Mouse (Mus musculus): ENCODE measurements around the gene Tmem246. TPM values are rescaled to one million over a fixed set of nuclear protein-coding genes. Genes with fewer than 3 reads are reported as not detected.

Gene Tmem246
- total and polyA plus RNA-seq, 3 experiments: 2.9 to 11.1 TPM; not detected in 1

DNA sequence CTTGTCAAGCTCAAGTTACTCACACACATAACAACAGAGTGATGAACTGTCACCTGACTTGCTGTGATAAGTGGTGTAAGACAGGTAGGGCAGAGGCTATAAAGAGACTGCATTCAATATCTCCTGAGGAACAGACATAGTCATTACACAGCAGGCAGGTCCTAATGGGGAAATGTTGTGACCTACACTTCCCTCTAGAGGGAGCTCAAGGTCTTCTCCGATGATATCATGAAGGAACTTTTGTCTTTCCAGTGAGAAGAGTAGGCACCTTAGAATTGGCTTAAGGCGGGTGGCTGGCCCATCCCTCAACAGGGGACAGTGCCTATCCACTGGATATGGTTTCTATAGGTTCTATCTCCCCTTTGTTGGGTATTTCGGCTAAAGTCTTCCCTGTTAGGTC is 30.1 kb downstream of the Tmem246 start:
- Histone ChIP-seq H3K36me3 (ENCODE audit: control insufficient read depth in 1 of 2, insufficient read depth in 2 of 2, low read length in 2 of 2) (no peaks in the 10 kb centered on the region; a peak in 1 of 4 replicates), H3K27me3 (ENCODE audit: control insufficient read depth in 1 of 2, insufficient read depth in 2 of 2, low read length in 2 of 2) (peaks cover 0 to 6% of the 10 kb centered on the region in 2 experiments; a peak in 2 of 4 replicates), H3K79me2 (ENCODE audit: control insufficient read depth, insufficient read depth, low read length, poor library complexity) (no peaks in the 10 kb centered on the region), H3K4me1 (ENCODE audit: control insufficient read depth in 1 of 2, insufficient read depth in 2 of 2, low read length in 2 of 2) (no peaks in the 10 kb centered on the region), H3K27ac (ENCODE audit: control insufficient read depth, low read depth, low read length) (no peak overlapping the region), H3K9ac (ENCODE audit: control insufficient read depth, low read depth, low read length, poor library complexity, severe bottlenecking) (no peak overlapping the region), H3K9me3 (replicated peaks; ENCODE audit: insufficient read depth, low read length) (no peaks in the 10 kb centered on the region), H3K4me3 (ENCODE audit: control insufficient read depth in 1 of 2, insufficient read depth in 1 of 2, low read depth in 2 of 2, low read length in 2 of 2) (no peak overlapping the region)
- peak; percentile 85 for DNase-seq (ENCODE audit: low read depth, low spot score)
- TF ChIP-seq HCFC1 (IDR thresholded peaks at IDR 0.05; ENCODE audit: low read depth, low read length) (no peak), MEF2A (IDR thresholded peaks at IDR 0.05; ENCODE audit: extremely low read depth, insufficient replicate concordance, low read depth, low read length, poor library complexity, severe bottlenecking) (no peak), POLR2AphosphoS2 (IDR thresholded peaks at IDR 0.05; ENCODE audit: low read length) (no peak), RCOR1 (IDR thresholded peaks at IDR 0.05; ENCODE audit: low read depth, low read length) (no peak), ELF1 (IDR thresholded peaks at IDR 0.05; ENCODE audit: low read depth, low read length) (no peak), TCF12 (IDR thresholded peaks at IDR 0.05; ENCODE audit: low read depth, low read length) (no peak), RAD21 (IDR thresholded peaks at IDR 0.05; ENCODE audit: low read depth, low read length) (peak; percentile 95), CHD2 (IDR thresholded peaks at IDR 0.05; ENCODE audit: low read length) (no peak), SMC3 (IDR thresholded peaks at IDR 0.05; ENCODE audit: low read depth, low read length) (peak; percentile 92), ZC3H11A (IDR thresholded peaks at IDR 0.05; ENCODE audit: low read depth, low read length) (peak; percentile 91), MAX (IDR thresholded peaks at IDR 0.05; ENCODE audit: low read length) (no peak), CTCF (IDR thresholded peaks at IDR 0.05 in 2 of 3, conservative IDR thresholded peaks at IDR 0.05 in 1 of 3; ENCODE audit: control insufficient read depth in 1 of 3, insufficient read depth in 1 of 3, low read depth in 2 of 3, low read length in 3 of 3, poor library complexity in 1 of 3, severe bottlenecking in 1 of 3) (peak; percentile 49 to 96 (median 83)), BHLHE40 (IDR thresholded peaks at IDR 0.05; ENCODE audit: borderline replicate concordance, low read depth, low read length) (no peak), GATA1 (IDR thresholded peaks at IDR 0.05; ENCODE audit: low read depth, low read length) (0 out of 2 replicates have a peak, but pooled peaks have one; percentile 15)

DNA sequence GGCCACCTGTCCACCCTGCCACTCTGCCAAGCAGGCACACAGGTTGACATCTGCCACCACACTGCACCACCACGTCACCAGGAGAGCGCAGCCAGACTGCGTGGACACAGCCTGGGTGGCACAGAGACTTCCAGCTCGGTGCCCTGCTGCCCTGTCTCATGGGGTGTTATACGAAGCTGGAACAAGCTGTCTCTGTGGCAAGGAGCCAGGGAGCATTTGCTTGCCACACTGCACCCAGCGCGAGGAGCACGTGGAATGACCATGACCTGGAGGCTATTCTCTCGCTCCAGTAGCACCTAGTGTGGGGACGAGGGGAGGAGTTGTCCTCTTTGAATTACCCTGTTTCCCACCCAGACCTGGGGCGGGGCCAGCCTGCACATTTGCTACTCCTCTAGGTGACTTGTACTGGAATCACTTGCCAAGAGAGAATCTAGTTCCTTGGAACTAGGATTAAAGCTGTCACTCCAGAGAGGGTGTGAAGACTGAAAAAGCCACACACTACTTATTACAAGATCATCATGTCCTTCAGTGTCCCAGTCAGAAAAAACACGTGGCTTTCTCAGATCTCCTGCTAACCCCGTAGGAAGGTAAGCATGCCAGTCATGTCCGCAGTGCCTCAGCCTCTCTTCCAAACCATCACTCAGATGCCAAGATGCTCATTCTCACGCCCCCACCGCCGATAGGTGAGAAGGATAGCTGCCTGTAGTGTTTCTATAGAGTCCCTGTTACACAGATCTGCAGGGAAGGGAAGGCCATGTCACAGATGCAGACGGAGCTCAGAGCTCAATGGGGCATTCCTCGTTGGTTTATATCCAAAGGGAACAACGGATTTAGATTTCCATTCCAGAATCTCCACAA is 37.5 kb downstream of the Tmem246 start:
- no peaks in the 10 kb centered on the region for H3K79me2 ChIP-seq (ENCODE audit: control insufficient read depth, insufficient read depth, low read length, poor library complexity)
- no peak overlapping the region for H3K4me3 ChIP-seq (ENCODE audit: control insufficient read depth in 1 of 2, insufficient read depth in 1 of 2, low read depth in 2 of 2, low read length in 2 of 2)
- peaks cover 0 to 2% of the 10 kb centered on the region in 2 experiments; a peak in 1 of 4 replicates for H3K27me3 ChIP-seq (ENCODE audit: control insufficient read depth in 1 of 2, insufficient read depth in 2 of 2, low read length in 2 of 2)
- H3K4me1 ChIP-seq (ENCODE audit: control insufficient read depth in 1 of 2, insufficient read depth in 2 of 2, low read length in 2 of 2): no peaks in the 10 kb centered on the region
- no peak overlapping the region for H3K9ac ChIP-seq (ENCODE audit: control insufficient read depth, low read depth, low read length, poor library complexity, severe bottlenecking)
- no peak overlapping the region for H3K27ac ChIP-seq (ENCODE audit: control insufficient read depth, low read depth, low read length)
- H3K9me3 ChIP-seq (replicated peaks; ENCODE audit: insufficient read depth, low read length): no peaks in the 10 kb centered on the region
- TF ChIP-seq ETS1 (IDR thresholded peaks at IDR 0.05; ENCODE audit: low read depth, low read length): no peak
- DNase-seq (ENCODE audit: low read depth, low spot score): no peak
- no peaks in the 10 kb centered on the region for H3K36me3 ChIP-seq (ENCODE audit: control insufficient read depth in 1 of 2, insufficient read depth in 2 of 2, low read length in 2 of 2)

All from MEL (cell line).